Mouse (Mus musculus) testis, adult 2 months (tissue): Measurements from ENCODE around the gene Atoh7.

Source experiments
- CTCF ChIP-seq: fragments of 200-500 bp; IDR thresholded peaks from 2 replicates; pipeline ENCODE4 v1.5.1; 2012; ENCODE audit warnings: low read depth, mild to moderate bottlenecking, inconsistent platforms, low read length, moderate library complexity; ENCODE audit not compliant: control insufficient read depth, insufficient read depth, insufficient replicate concordance
- POLR2A ChIP-seq: fragments of 200-500 bp; IDR thresholded peaks from 2 replicates; pipeline ENCODE4 v1.6.1; 2012; ENCODE audit warnings: low read depth, mild to moderate bottlenecking, inconsistent platforms, low read length, moderate library complexity; ENCODE audit not compliant: control insufficient read depth

GRCm38 (mm10) chr10:63089103-63089757 lies 10.2 kb upstream of the Atoh7 start:
- TF ChIP-seq POLR2A (no peak), CTCF (no peak)
